Mouse (Mus musculus) embryonic facial prominence, embryonic 14.5 days (tissue): Measurements from ENCODE around the gene Ang2. TPM values are rescaled to one million over a fixed set of nuclear protein-coding genes. Genes with fewer than 3 reads are reported as not detected.
A peak's percentile ranks its signal among the peaks of the same experiment; 100 is the strongest.
"Not testable (repeated sequence)": the region's sequence is repeated elsewhere in the genome, so short reads cannot be mapped to it uniquely, and the experiment has no call there.

Experiments
- ATAC-seq: fragments of 200-750 bp; cut with Nextera tagmentation; 2 replicates; pipeline ENCODE4 v1.8.0; 2017; ENCODE audit warnings: low read depth, moderate number of reproducible peaks, moderate TSS enrichment
- DNase-seq: peaks from one replicate; pipeline ENCODE4 v3.0.0-alpha.2; 2015; ENCODE audit warnings: low spot score
- H3K27ac ChIP-seq: fragments of 300-500 bp; sonication (generic); replicated peaks from 2 replicates; pipeline ENCODE4 v1.5.1; 2014; ENCODE audit warnings: low read depth, mild to moderate bottlenecking, low read length, moderate library complexity
- H3K27me3 ChIP-seq: fragments of 300-500 bp; sonication (generic); replicated peaks from 2 replicates; pipeline ENCODE4 v1.6.1; 2014; ENCODE audit warnings: low read length; ENCODE audit not compliant: control insufficient read depth, insufficient read depth
- H3K36me3 ChIP-seq: fragments of 300-500 bp; sonication (generic); 2 replicates; pipeline ENCODE4 v1.6.1; 2014; ENCODE audit warnings: low read length, mixed read lengths; ENCODE audit not compliant: control insufficient read depth, insufficient read depth
- H3K4me1 ChIP-seq: fragments of 300-500 bp; sonication (generic); 2 replicates; pipeline ENCODE4 v1.6.1; 2014; ENCODE audit warnings: antibody characterized with exemption, low read length; ENCODE audit not compliant: control insufficient read depth, insufficient read depth
- H3K4me2 ChIP-seq: fragments of 300-500 bp; sonication (generic); 2 replicates; pipeline ENCODE4 v1.6.1; 2014; ENCODE audit warnings: low read depth, mild to moderate bottlenecking, low read length, moderate library complexity, mixed read lengths
- H3K4me3 ChIP-seq: fragments of 300-500 bp; sonication (generic); 2 replicates; pipeline ENCODE4 v1.5.1; 2014; ENCODE audit warnings: low read depth, mild to moderate bottlenecking, low read length
- H3K9ac ChIP-seq: fragments of 300-500 bp; sonication (generic); 2 replicates; pipeline ENCODE4 v1.6.1; 2014; ENCODE audit warnings: low read depth, mild to moderate bottlenecking, low read length, moderate library complexity, mixed read lengths
- H3K9me3 ChIP-seq: fragments of 300-500 bp; sonication (generic); 2 replicates; pipeline ENCODE4 v1.6.1; 2016; ENCODE audit warnings: low read length; ENCODE audit not compliant: control insufficient read depth
- WGBS: fragments of 180-500 bp; shearing (Covaris S2); extraction: QIAGEN DNeasy Blood & Tissue Kit; methylation state at CpG from one replicate; pipeline ENCODE4 v1.1.7; 2014; 5-methylcytosine and 5-hydroxymethylcytosine counted together
- polyA plus RNA-seq: library from polyadenylated mRNA; unstranded; fragments of >200 nt; fragmentation: Nextera tagmentation; extraction: Ambion mirVana; gene quantifications from 2 replicates; pipeline ENCODE4 v1.2.1, GENCODE M21; 2014

Ang2 gene
- not detected in 2 replicates for polyA plus RNA-seq

GRCm38 (mm10) chr14:51199098-51200023 is at the start of gene Ang2:
TSS of gene Ang2 (minus strand) at chr14:51199148.
- Histone ChIP-seq H3K4me1 (no peaks in the 10 kb centered on the region), H3K9ac (no peak within 1 kb of the TSS), H3K36me3 (no peaks in the 10 kb centered on the region), H3K9me3 (no peaks in the 10 kb centered on the region), H3K27ac (no peak within 1 kb of the TSS), H3K4me3 (no peak within 1 kb of the TSS), H3K27me3 (no peaks in the 10 kb centered on the region), H3K4me2 (no peak within 1 kb of the TSS)
- 75% methylated on average over 5 of the region's 5 CpGs for WGBS
- ATAC-seq (no peak), DNase-seq (no peak)

- no peaks in the 10 kb centered on the region for H3K9me3 ChIP-seq
- WGBS = 77% methylated on average over 1 of the region's 1 CpGs
- ATAC-seq (no peak), DNase-seq (no peak)
- H3K4me1 ChIP-seq = no peaks in the 10 kb centered on the region
- no peak overlapping the region for H3K4me2 ChIP-seq
- no peak overlapping the region for H3K4me3 ChIP-seq
- H3K36me3 ChIP-seq = no peaks in the 10 kb centered on the region
- H3K27ac ChIP-seq = no peak overlapping the region
- H3K9ac ChIP-seq = no peak overlapping the region
- no peaks in the 10 kb centered on the region for H3K27me3 ChIP-seq
Observed at GRCm38 (mm10) chr14:51247736-51248135, 48.8 kb upstream of the Ang2 start.

GRCm38 (mm10) chr14:51240899-51241298 is 42.0 kb upstream of the Ang2 start:
- H3K27me3 ChIP-seq = no peaks in the 10 kb centered on the region
- no peak overlapping the region for H3K4me2 ChIP-seq
- no peaks in the 10 kb centered on the region for H3K4me1 ChIP-seq
- H3K9me3 ChIP-seq = no peaks in the 10 kb centered on the region
- no peak overlapping the region for H3K9ac ChIP-seq
- no peak overlapping the region for H3K27ac ChIP-seq
- ATAC-seq (no peak), DNase-seq (peak; percentile 65)
- no peak overlapping the region for H3K4me3 ChIP-seq
- no peaks in the 10 kb centered on the region for H3K36me3 ChIP-seq

GRCm38 (mm10) chr14:51237488-51237887 is 38.5 kb upstream of the Ang2 start:
- not testable (repeated sequence) for ATAC-seq

GRCm38 (mm10) chr14:51229657-51230056 is 30.7 kb upstream of the Ang2 start:
- not testable (repeated sequence) for H3K4me3 ChIP-seq, H3K27ac ChIP-seq, H3K9ac ChIP-seq, DNase-seq, H3K4me2 ChIP-seq, H3K27me3 ChIP-seq, H3K9me3 ChIP-seq, H3K4me1 ChIP-seq, H3K36me3 ChIP-seq
- 65% methylated on average over 4 of the region's 4 CpGs for WGBS
- ATAC-seq = peak; percentile 82; the same call in 1 of the 2 replicates

More at GRCm38 (mm10) chr14:51237488-51237887, 38.5 kb upstream of the Ang2 start:
- not testable (repeated sequence) for H3K27me3 ChIP-seq, DNase-seq, H3K36me3 ChIP-seq, H3K9me3 ChIP-seq, H3K4me1 ChIP-seq, H3K9ac ChIP-seq, H3K27ac ChIP-seq, H3K4me3 ChIP-seq, H3K4me2 ChIP-seq
- 69% methylated on average over 1 of the region's 1 CpGs for WGBS

GRCm38 (mm10) chr14:51220075-51220474 is 21.1 kb upstream of the Ang2 start:
- H3K36me3 ChIP-seq, H3K27ac ChIP-seq, ATAC-seq, H3K9ac ChIP-seq, H3K4me1 ChIP-seq, H3K4me2 ChIP-seq, H3K4me3 ChIP-seq, H3K9me3 ChIP-seq, H3K27me3 ChIP-seq, DNase-seq: not testable (repeated sequence)
- 88% methylated on average over 3 of the region's 3 CpGs for WGBS

GRCm38 (mm10) chr14:51203115-51203514 is 4.2 kb upstream of the Ang2 start, which contains the start of gene Ear14:
TSS of gene Ear14 (plus strand) at chr14:51203391.
- no peaks in the 10 kb centered on the region for H3K36me3 ChIP-seq
- H3K27ac ChIP-seq = no peak within 1 kb of the TSS
- H3K9ac ChIP-seq = no peak within 1 kb of the TSS
- no peaks in the 10 kb centered on the region for H3K4me1 ChIP-seq
- no peaks in the 10 kb centered on the region for H3K27me3 ChIP-seq
- 85% methylated on average over 2 of the region's 2 CpGs for WGBS
- DNase-seq (no peak), ATAC-seq (no peak)
- H3K4me2 ChIP-seq = no peak within 1 kb of the TSS
- no peak within 1 kb of the TSS for H3K4me3 ChIP-seq
- no peaks in the 10 kb centered on the region for H3K9me3 ChIP-seq

- Histone ChIP-seq H3K4me1 (no peaks in the 10 kb centered on the region), H3K27me3 (no peaks in the 10 kb centered on the region), H3K4me3 (no peak overlapping the region), H3K27ac (no peak overlapping the region), H3K4me2 (no peak overlapping the region), H3K9ac (no peak overlapping the region), H3K36me3 (no peaks in the 10 kb centered on the region), H3K9me3 (no peaks in the 10 kb centered on the region)
- no peak for ATAC-seq
- 95% methylated on average over 2 of the region's 2 CpGs for WGBS
- no peak for DNase-seq
Observed at GRCm38 (mm10) chr14:51200466-51200865, 1.5 kb upstream of the Ang2 start.

- H3K4me1 ChIP-seq = no peaks in the 10 kb centered on the region
- no peak overlapping the region for H3K27ac ChIP-seq
- no peak overlapping the region for H3K4me3 ChIP-seq
- no peak for ATAC-seq
- H3K9me3 ChIP-seq = no peaks in the 10 kb centered on the region
- no peak overlapping the region for H3K4me2 ChIP-seq
- DNase-seq = no peak
- no peaks in the 10 kb centered on the region for H3K27me3 ChIP-seq
- WGBS = 90% methylated on average over 2 of the region's 2 CpGs
- no peak overlapping the region for H3K9ac ChIP-seq
- no peaks in the 10 kb centered on the region for H3K36me3 ChIP-seq
Observed at GRCm38 (mm10) chr14:51200054-51200453, 1.1 kb upstream of the Ang2 start.
